Mouse (Mus musculus) lung, postnatal 25 days (tissue): Measurements from ENCODE around the gene Iah1.
A peak's percentile ranks its signal among the peaks of the same experiment; 100 is the strongest.

ENCODE experiments used
- DNase-seq: peaks from one replicate; pipeline ENCODE4 v3.0.0; 2022; ENCODE audit warnings: low spot score

Iah1 gene

GRCm38 (mm10) chr12:21315923-21316868, at the start of gene Iah1:
Gene Iah1, plus strand, starts transcription at chr12:21316389.
- peak; percentile 89 for DNase-seq

DNA sequence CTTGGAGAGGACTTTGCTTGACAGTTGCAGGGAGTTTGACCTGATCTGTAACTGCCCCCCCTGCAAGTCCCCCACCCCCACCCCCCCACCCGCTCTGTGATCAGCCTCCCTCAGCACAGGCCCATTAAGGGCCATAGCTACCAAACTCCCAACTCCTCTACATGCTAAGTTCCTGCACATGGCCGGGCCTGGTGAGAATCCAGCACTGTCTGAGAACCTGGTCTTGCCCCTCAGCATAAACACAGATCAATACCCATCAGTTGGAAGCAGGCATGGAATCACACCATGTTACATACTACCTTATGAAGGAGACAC, 49.4 kb upstream of the Iah1 start:
- no peak for DNase-seq

- no peak for DNase-seq
Observed at GRCm38 (mm10) chr12:21268083-21268616, 48.0 kb upstream of the Iah1 start.

GRCm38 (mm10) chr12:21274446-21274845, 41.7 kb upstream of the Iah1 start:
- no peak for DNase-seq

DNA sequence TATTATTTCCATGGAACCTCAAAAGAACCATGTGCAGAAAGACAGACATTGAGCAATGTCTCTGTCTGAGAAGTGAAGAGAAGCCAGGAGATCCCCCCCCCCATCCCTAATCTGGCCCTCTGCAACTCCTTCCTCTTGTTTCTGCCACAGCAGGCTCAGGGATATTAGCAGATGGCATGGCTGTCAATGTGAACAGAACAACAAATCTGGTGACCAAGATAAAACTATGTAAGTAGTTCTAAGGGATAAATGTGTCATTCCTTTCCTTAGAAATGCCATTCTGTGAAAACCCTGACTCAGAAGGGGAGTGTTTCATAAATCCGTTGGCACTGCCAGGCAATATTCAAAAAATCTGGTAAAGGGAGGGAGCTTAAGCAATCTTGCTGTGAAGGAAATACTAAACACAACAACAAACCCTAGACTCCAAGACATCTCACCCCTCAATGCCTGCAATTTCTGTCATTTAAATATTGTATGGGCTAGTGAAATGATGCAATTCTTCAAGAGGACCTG, 38.8 kb upstream of the Iah1 start:
- DNase-seq = no peak

GRCm38 (mm10) chr12:21284761-21285441, 31.3 kb upstream of the Iah1 start, which contains the start of gene Cpsf3:
Gene Cpsf3, plus strand, starts transcription at chr12:21285391.
- no peak for DNase-seq

GRCm38 (mm10) chr12:21285508-21286242, 30.5 kb upstream of the Iah1 start:
- DNase-seq = no peak

DNA sequence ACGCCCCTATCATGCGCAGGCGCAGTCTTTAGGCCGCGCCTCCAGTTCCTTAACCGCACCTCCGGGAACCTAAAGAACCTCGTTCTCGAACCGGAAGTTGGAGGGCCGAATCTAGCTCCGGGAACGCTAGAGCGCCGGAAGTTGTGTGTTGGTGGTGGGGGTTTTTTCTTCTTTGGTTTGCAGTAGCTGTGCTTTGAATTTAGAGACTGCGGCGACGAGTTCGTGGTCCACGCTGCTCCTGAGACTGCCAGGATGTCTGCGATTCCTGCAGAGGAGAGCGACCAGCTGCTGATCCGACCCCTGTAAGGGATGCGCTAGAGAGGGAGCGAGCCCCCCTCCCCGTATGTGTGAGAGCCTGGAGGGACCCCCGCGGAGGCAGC, 30.0 kb upstream of the Iah1 start, which contains the start of gene Itgb1bp1:
Itgb1bp1 (minus strand) TSS at position 42 of the 380 bp plus-strand sequence.
- peak; percentile 99 for DNase-seq

DNA sequence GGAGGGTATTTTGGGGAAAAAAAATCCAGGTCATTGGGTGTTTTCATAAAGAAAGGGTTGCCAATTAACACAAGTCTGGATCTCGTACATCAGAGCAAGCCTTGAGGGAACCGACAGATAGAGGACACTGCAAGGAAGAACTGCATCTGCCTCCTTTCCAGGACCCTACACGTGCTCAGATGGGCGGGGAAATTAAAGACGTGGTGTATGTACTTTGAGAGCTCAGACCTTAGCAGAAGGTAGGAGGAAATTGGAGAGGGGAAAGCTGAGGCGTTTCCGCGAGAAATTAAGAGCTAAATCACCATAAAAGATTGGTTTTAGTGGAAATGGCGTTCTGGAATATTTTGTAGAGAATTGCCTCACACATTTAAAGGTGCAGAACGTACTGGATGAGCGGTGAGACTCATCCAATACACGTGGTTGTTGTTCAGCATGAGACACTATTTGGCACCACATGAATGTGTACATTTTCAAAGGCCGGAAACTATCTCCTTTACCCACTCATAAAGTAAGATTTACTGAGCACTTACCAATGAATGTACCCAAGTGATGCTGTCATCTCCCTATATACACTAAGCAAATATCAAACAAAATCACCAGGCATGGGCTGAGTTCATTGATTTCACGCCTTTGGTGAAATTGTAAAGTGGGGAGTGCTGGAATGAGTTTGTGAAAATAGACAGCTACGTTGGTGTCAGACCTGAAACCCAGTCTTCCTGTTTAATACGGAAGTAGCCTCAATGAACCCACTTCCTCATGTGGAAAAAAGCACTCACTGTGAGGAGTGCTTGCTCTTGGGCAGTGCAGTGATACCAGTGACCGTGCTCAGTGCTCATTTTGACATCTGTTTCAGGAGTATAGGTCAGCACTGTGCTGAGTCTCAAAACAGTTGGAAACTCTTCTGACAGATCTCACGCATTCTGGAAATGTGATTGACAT, 29.2 kb upstream of the Iah1 start:
- DNase-seq = peak; percentile 48

GRCm38 (mm10) chr12:21288716-21289395, 27.3 kb upstream of the Iah1 start:
- peak; percentile 67 for DNase-seq

DNA sequence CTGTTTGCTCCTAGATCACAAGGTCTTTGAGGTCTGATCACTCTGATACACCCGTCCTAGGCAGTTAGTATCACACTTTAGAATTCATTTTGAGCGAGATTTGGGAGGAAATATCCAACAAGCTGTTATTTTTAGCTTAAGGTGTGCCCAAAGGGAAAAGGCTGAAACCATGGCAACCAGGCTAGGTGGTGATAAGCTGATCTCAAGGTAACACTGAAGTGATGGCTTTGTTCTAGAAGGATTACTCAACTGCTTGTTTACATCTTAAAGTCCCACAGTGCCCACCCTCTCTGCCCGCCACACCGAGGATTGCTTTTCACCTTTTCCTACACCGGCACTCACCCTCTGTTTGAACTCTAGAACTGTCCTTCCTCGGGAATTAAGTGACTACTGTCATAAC, 26.5 kb upstream of the Iah1 start:
- DNase-seq = peak; percentile 67

- DNase-seq = no peak
Observed at GRCm38 (mm10) chr12:21298856-21299255, 17.3 kb upstream of the Iah1 start.

DNA sequence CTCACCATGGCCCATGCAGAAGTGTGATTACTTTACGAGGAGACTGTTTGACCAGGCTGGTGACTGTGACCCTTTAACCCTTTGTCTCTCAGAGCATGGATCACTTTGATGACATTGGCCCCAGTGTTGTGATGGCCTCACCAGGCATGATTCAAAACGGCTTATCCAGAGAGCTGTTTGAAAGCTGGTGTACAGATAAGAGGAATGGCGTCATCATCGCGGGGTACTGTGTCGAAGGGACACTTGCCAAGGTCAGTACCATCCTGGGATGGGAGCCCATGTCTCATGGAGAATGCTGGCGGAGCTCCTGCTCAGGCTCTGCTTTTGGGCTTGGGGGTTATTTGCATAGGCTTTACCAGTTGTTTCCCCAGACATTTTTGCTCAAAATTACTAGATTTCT, 14.9 kb upstream of the Iah1 start:
- DNase-seq = no peak

DNA sequence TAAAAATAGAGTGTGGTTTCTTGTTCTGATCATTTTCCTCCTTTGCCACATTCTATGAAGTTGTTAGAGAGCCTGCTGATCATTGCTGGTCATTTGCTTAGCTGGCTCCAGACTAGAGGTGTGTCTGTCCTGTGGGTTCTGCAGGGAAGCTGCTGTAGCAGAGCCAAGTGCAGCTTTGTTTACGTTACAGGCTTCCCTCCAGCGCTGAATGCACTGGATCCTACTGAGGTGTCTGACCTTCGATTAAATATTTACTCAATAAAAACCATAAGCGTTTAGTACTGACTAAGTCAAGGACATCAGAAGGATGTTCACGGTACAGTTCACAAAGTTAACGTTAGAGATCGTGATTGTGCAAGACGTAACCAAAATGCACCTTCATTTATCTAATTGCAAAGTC, 14.3 kb upstream of the Iah1 start:
- DNase-seq = no peak

DNA sequence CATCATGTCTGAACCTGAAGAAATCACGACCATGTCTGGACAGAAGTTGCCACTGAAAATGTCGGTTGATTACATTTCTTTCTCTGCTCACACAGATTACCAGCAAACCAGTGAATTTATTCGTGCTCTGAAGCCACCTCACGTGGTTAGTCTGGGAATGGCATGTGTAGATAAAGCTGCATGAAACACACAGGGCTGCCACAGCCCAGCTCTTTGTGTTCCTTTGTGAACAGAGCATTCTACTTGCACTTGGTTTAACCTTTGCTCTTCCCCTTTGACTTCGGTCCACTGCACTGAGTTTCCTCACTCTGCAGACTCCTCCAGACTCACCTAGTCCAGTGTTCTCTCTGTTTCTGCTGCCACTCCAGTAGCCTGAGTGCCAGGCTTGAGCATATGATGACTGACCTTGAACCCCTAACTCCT, 13.8 kb upstream of the Iah1 start:
- no peak for DNase-seq

GRCm38 (mm10) chr12:21305741-21306140, 10.4 kb upstream of the Iah1 start:
- DNase-seq = no peak

DNA sequence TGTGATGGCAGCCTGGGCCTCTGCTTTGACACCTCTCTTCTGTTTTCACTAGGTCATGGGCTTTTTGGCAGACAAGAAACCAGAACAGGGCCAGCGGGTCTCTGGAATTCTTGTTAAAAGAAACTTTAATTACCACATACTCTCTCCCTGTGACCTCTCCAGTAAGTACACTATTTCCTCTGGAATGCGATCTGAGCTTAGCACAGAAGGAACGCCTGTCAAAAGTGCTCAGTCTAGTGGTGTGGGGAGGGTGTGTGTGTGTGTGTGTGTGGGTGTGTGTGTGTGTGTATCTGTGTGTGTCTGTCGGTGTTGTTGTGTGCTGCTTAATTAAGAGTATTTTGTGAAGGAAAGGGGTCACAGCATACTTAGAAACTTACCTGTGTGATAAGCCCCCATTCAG, 9.5 kb upstream of the Iah1 start:
- no peak for DNase-seq

DNA sequence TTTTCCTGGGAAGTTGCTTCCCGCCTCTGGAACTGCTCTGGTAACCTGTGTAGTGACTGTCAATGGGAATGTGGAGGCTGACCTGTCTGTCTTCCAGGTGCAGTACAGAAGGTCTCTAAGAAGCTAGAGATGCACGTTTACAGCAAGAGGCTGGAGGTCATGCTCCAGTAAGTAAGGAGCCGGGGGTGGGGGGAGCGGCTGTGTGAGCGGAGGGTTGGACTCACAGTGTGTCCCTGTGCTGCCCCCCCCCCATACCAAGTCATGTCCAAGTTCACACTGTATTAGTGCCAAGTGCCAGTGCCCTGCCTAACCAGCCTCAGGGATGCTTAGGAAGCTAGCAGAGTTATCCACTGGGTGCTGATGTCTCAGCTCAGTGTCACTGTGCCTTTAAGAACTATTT, 4.0 kb upstream of the Iah1 start:
- DNase-seq = no peak

DNA sequence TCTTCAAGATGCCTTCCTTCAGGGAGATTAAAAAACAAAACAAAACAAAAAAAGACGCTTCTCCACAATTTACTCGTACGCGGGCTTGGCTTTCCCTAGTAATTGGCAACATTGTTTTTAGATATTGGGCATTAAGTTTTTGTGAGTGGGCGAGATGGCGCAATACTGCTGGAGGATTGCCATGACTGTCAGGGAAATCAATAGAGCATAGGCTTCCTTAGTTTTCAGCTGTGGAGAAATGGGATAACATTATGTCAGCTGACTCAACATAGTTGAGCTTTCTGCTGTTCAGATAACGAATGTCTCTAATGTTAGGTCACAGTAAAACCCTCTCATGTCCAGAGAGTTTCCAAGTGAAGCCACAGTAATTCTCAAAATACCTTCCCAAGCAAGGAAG, 678 bp downstream of the Iah1 start:
- DNase-seq = peak; percentile 26

DNA sequence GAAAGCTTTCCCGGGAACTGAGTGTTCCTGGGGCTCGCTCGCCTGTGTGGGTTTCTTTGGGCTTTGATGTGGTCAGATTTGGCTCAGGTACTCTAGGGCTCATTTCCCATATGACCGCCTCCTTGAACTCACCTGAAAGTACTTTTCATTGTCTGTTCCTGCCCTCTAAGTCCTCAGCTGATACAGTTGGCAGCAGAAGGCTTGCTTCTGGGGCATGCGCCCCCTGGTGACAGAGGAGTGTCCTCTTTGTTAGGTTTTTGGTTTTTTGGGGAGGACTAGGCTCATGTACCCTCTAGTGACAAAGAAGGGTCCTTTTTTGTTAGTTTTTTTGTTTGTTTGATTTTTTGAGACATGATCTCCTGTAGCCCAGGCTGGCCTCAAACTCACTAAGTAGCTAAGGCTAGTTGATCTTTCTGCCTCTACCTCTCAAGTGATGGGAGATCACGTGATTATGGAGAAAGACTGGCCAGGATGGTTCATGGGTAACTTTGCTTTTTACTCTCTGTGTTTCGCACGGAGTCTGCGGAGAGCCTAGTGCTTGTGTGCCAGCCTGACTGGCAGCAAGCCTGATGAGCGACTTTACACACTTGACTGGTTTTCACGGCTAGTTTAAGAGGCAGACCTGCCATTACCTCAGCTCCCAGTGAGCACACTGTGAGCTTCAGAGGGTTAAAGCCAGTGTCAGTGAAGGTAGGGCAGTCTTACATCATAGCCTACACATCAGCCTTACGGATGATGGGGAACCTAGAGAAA, 2.1 kb downstream of the Iah1 start:
- DNase-seq = peak; percentile 78
